Mouse (Mus musculus) lung, postnatal 0 days (tissue): ENCODE data around the gene Sema6b. TPM values are rescaled to one million over a fixed set of nuclear protein-coding genes. Genes with fewer than 3 reads are reported as not detected.
"Not testable (repeated sequence)": the region's sequence is repeated elsewhere in the genome, so short reads cannot be mapped to it uniquely, and the experiment has no call there.

Experiments
- ATAC-seq: fragments of 200-750 bp; cut with Nextera tagmentation; 2 replicates; pipeline ENCODE4 v1.8.0; 2017; ENCODE audit warnings: moderate library complexity
- DNase-seq: peaks from one replicate; pipeline ENCODE4 v3.0.0-alpha.2; 2016; ENCODE audit warnings: low spot score
- H3K27ac ChIP-seq: fragments of 300-500 bp; sonication (generic); 2 replicates; pipeline ENCODE4 v1.5.1; 2014; ENCODE audit warnings: antibody characterized with exemption, mild to moderate bottlenecking, low read length, mixed read lengths
- H3K27me3 ChIP-seq: fragments of 300-500 bp; sonication (generic); replicated peaks from 2 replicates; pipeline ENCODE4 v1.6.1; 2014; ENCODE audit warnings: low read length, mixed read lengths; ENCODE audit not compliant: insufficient read depth
- H3K36me3 ChIP-seq: fragments of 300-500 bp; sonication (generic); 2 replicates; pipeline ENCODE4 v1.6.1; 2014; ENCODE audit warnings: low read length, mixed read lengths; ENCODE audit not compliant: insufficient read depth
- H3K4me1 ChIP-seq: fragments of 300-500 bp; sonication (generic); 2 replicates; pipeline ENCODE4 v1.6.1; 2014; ENCODE audit warnings: antibody characterized with exemption, low read depth, low read length, mixed read lengths; ENCODE audit not compliant: insufficient read depth
- H3K4me2 ChIP-seq: fragments of 300-500 bp; sonication (generic); replicated peaks from 2 replicates; pipeline ENCODE4 v1.6.1; 2014; ENCODE audit warnings: low read depth, mild to moderate bottlenecking, low read length, moderate library complexity, mixed read lengths
- H3K4me3 ChIP-seq: fragments of 300-500 bp; sonication (generic); 2 replicates; pipeline ENCODE4 v1.5.1; 2014; ENCODE audit warnings: low read depth, low read length
- H3K9ac ChIP-seq: fragments of 300-500 bp; sonication (generic); replicated peaks from 2 replicates; pipeline ENCODE4 v1.6.1; 2014; ENCODE audit warnings: low read depth, mild to moderate bottlenecking
- H3K9me3 ChIP-seq: fragments of 300-500 bp; sonication (generic); 2 replicates; pipeline ENCODE4 v1.6.1; 2016; ENCODE audit warnings: low read length, mixed read lengths
- CTCF ChIP-seq: IDR thresholded peaks from 2 replicates; pipeline ENCODE4 v1.5.1; 2016; ENCODE audit warnings: antibody characterized with exemption, mild to moderate bottlenecking
- EP300 ChIP-seq: IDR thresholded peaks from 2 replicates; pipeline ENCODE4 v1.6.1; 2016; ENCODE audit warnings: antibody characterized with exemption, mild to moderate bottlenecking, control low read depth
- WGBS: fragments of 180-500 bp; shearing (Covaris S2); extraction: QIAGEN DNeasy Blood & Tissue Kit; methylation state at CpG from one replicate; pipeline ENCODE4 v1.1.7; 2014; 5-methylcytosine and 5-hydroxymethylcytosine counted together
- polyA plus RNA-seq: library from polyadenylated mRNA; unstranded; fragments of >200 nt; fragmentation: Nextera tagmentation; extraction: Ambion mirVana; gene quantifications from 2 replicates; pipeline ENCODE4 v1.2.1, GENCODE M21; 2015

Sema6b gene
- polyA plus RNA-seq, 1 experiment from 2014 or later: 0.88 TPM

DNA sequence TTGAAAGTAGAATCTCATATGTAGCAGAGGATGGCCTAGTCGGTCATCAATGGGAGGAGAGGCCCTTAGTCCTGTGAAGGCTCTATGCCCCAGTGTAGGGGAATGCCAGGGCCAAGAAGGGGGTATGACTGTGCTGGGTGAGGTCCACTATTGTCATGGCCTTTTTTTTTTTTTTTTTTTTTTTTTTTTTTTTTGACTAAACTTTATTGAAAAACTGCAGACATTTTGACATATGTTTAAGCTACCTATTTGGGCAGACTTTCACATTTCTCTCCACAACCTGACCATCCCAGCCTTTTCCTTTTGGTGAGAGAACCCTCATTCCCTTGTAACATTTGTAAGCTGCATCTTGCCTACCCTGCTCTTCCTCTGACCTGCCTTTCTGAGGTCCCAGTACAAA, 47.8 kb downstream of the Sema6b start:
- peaks cover 17% of the 10 kb centered on the region; the same call in 1 of the 2 replicates for H3K36me3 ChIP-seq
- no peak overlapping the region for H3K9ac ChIP-seq
- DNase-seq: no peak
- ATAC-seq: no peak
- WGBS: 92% methylated on average over 1 of the region's 1 CpGs
- no peak overlapping the region for H3K4me3 ChIP-seq
- H3K4me2 ChIP-seq: no peak overlapping the region
- H3K9me3 ChIP-seq: no peaks in the 10 kb centered on the region
- H3K27ac ChIP-seq: no peak overlapping the region
- TF ChIP-seq EP300: no peak
- no peak for TF ChIP-seq CTCF
- H3K27me3 ChIP-seq: no peaks in the 10 kb centered on the region
- no peaks in the 10 kb centered on the region for H3K4me1 ChIP-seq

DNA sequence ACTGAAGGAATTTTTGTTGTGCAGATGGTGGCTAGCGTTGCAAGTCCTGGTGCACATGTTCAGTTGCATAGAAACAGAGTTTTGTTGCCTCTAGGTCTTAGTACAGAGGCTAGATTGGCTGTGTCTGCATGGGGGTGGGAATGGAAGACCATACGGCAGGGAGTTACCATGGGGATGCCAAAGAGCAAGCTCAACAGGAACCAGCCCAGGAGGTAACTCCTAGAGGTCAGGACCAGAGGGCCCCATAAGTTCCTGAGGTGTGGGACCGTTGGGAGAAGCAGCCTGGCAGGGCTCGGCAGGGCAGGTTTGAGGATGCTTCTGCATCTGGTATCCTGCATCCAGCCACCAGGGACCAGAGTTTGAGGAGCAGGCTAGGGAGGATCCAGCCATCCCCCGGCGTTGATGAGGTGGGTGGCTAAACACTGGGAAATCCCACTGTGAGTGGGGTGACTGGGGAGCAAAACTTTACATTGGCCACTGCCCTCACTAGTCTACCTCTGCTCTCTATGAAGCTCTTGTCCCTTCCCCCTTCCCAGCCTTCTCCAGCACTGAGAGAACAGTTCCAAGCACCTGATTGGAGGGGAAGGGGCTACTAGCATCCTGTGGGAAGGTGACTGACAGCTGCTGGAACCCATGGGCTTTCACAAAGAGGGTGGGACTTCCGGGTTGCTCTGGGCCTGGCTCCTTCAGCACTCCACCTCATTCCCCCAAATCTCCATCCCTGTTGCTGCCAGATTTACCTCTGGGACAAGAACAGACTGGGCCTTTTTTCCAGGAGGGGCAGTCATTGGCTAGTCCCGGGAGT, 59.2 kb downstream of the Sema6b start:
- 9% methylated on average over 8 of the region's 8 CpGs for WGBS
- DNase-seq (peak; percentile 72), ATAC-seq (no peak)
- Histone ChIP-seq H3K4me1 (peaks cover 15% of the 10 kb centered on the region; the same call in 1 of the 2 replicates), H3K9me3 (no peaks in the 10 kb centered on the region), H3K27ac (no peak overlapping the region), H3K4me3 (no peak overlapping the region), H3K4me2 (peak overlapping the region; percentile 90), H3K36me3 (peaks cover 7% of the 10 kb centered on the region; the same call in 1 of the 2 replicates), H3K27me3 (no peaks in the 10 kb centered on the region), H3K9ac (no peak overlapping the region; the same call in 1 of the 2 replicates)
- no peak for TF ChIP-seq EP300
- TF ChIP-seq CTCF: no peak

DNA sequence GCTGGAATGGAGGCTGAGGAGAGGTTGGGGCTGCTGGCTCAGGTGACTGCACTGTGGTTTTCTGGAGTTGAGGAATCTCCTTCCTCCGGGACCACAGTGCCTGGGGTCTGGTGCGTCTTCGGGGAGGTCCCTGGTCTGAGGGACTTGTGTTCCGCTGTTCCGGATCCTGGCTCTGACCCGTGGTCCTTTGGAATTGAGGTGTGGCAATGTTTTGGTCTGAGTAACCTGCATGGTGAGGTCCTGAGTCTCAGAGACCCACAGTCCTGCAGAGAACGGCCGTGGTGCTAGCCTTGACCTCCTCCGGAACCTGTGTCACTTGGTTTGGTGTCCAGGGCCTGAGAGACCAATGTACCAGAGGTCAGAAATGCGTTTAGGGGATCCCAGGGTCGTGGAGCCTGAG, 60.2 kb downstream of the Sema6b start:
- Histone ChIP-seq H3K9me3 (no peaks in the 10 kb centered on the region), H3K4me3 (peak overlapping the region; percentile 83), H3K27ac (peak overlapping the region; percentile 84), H3K27me3 (no peaks in the 10 kb centered on the region), H3K36me3 (peaks cover 7% of the 10 kb centered on the region; the same call in 1 of the 2 replicates), H3K4me2 (peak overlapping the region; percentile 90), H3K4me1 (peaks cover 21% of the 10 kb centered on the region; the same call in 1 of the 2 replicates), H3K9ac (peak overlapping the region; percentile 84)
- 1% methylated on average over 10 of the region's 11 CpGs for WGBS
- ATAC-seq (no peak), DNase-seq (peak; percentile 56)
- TF ChIP-seq EP300 (no peak), CTCF (no peak)

DNA sequence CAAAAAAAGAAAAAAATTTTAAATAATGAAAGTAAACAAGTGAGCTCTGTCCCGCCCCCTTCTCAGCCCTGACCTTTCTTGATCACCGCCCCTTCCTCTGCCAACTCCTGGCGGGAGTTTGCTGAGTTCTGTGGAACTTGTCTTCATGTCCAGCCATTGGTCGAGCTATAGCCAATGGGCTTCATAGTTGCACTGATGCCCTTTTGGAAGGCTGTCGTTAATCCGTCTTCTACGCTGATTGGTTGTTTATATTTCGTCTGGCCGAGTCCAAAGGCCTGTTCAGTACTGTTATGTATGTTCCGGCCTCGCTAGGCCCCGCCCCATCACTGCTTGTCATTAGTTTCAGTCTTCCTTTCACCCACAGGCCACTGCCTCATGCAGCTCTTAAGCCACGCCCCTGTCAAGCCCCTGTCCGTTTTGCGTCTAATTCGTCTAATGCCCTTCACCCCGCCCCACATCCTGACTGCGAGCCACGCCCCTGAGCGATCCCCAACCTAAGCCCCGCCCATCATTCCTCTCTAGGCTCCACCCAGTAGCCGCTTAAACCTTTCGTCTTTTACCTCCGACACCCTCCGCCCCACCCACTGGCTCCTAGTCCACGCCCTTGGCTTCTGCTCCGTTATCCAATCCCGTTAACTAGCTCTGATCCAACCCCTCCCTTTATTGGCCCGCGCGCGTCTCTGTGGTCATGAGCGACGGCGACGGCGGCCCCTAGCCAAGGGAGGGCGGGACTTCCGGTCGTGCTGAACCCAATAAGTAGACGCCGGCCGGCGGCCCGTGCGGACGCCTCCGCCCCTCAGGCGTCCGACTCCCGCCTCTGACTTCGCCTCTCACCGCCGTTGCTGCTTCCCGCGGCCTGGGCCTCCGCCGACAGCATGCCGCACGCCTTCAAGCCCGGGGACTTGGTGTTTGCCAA, 61.0 kb downstream of the Sema6b start, which contains the start of gene Hdgfl2:
Gene Hdgfl2, plus strand, starts transcription at position 755 of the 916 bp plus-strand sequence.
- under 1% methylated on average over 61 of the region's 61 CpGs for WGBS
- ATAC-seq: peak; percentile 91
- peak; percentile 64 for TF ChIP-seq EP300
- no peak for TF ChIP-seq CTCF

DNA sequence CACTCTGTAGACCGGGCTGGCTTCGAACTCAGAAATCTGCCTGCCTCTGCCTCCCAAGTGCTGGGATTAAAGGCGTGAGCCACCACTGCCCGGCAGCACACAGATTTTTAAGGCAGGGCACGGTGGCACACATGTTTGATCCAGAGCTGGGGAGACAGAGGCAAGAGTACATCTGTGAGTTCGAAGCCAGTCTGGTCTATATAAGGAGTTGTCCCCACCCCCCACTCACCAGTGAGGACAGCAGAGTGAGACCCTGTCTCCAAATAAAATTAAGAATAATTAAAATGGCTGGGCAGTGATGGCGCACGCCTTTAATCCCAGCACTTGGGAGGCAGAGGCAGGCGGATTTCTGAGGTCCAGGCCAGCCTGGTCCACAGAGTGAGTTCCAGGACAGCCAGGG, 61.8 kb downstream of the Sema6b start:
- not testable (repeated sequence) for H3K4me3 ChIP-seq, H3K4me2 ChIP-seq, H3K9me3 ChIP-seq, ATAC-seq, H3K36me3 ChIP-seq, H3K27me3 ChIP-seq, H3K9ac ChIP-seq
- DNase-seq: peak; percentile 22
- H3K4me1 ChIP-seq: peaks cover 27% of the 10 kb centered on the region; the same call in 1 of the 2 replicates
- H3K27ac ChIP-seq: peak overlapping the region; percentile 71; the same call in 1 of the 2 replicates
- 66% methylated on average over 9 of the region's 9 CpGs for WGBS

More for the DNA sequence above, 61.0 kb downstream of the Sema6b start, which contains the start of gene Hdgfl2:
- Histone ChIP-seq H3K4me1 (peaks cover 24% of the 10 kb centered on the region; the same call in 1 of the 2 replicates), H3K9ac (peak within 1 kb of the TSS; percentile 84), H3K27me3 (no peaks in the 10 kb centered on the region), H3K4me2 (peak within 1 kb of the TSS; percentile 90), H3K4me3 (peak within 1 kb of the TSS; percentile 83), H3K27ac (peak within 1 kb of the TSS; percentile 84), H3K9me3 (no peaks in the 10 kb centered on the region), H3K36me3 (peaks cover 3% of the 10 kb centered on the region; the same call in 1 of the 2 replicates)
- peak; percentile 100 for DNase-seq

DNA sequence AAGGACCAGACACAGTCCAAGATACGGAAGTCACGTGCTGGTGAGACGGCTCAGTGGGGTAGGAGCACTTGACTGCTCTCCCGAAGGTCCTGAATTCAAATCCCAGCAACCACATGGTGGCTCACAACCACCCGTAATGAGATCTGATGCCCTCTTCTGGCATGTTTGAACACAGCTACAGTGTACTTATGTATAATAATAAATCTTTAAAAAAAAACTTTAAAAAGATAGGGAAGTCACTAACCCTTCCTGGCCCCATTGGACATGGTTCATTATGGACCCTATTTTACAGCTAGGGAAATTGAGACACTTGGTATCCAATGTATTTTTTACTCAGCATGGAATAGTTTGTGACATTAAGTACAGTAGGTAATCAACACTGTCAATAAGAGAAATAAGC, 62.6 kb downstream of the Sema6b start:
- ATAC-seq (no peak), DNase-seq (no peak)
- Histone ChIP-seq H3K9me3 (no peaks in the 10 kb centered on the region), H3K4me3 (no peak overlapping the region), H3K4me2 (no peak overlapping the region), H3K9ac (no peak overlapping the region), H3K27me3 (no peaks in the 10 kb centered on the region), H3K27ac (no peak overlapping the region), H3K36me3 (no peaks in the 10 kb centered on the region; the same call in 1 of the 2 replicates), H3K4me1 (peaks cover 27% of the 10 kb centered on the region; the same call in 1 of the 2 replicates)
- 0 out of 2 replicates have a peak, but pooled peaks have one; percentile 1 for TF ChIP-seq CTCF
- TF ChIP-seq EP300: no peak
- 87% methylated on average over 5 of the region's 5 CpGs for WGBS
